Mouse (Mus musculus) cortical plate, adult 2 months (tissue): ENCODE measurements around the gene Arid3b. TPM values are rescaled to one million over a fixed set of nuclear protein-coding genes. Genes with fewer than 3 reads are reported as not detected.
"Not testable (repeated sequence)": the region's sequence is repeated elsewhere in the genome, so short reads cannot be mapped to it uniquely, and the experiment has no call there.

ENCODE experiments used
- H3K27ac ChIP-seq: fragments of 200-500 bp; 2 replicates; pipeline ENCODE4 v1.5.1; 2012; ENCODE audit warnings: low read length, control low read depth, inconsistent platforms; ENCODE audit not compliant: insufficient read depth
- H3K4me1 ChIP-seq: fragments of 200-500 bp; 2 replicates; pipeline ENCODE4 v1.6.1; 2011; ENCODE audit warnings: low read length; ENCODE audit not compliant: control insufficient read depth, insufficient read depth
- H3K4me3 ChIP-seq: fragments of 200-500 bp; 2 replicates; pipeline ENCODE4 v1.5.1; 2011; ENCODE audit warnings: mild to moderate bottlenecking, low read length, control low read depth; ENCODE audit not compliant: insufficient read depth
- CTCF ChIP-seq: fragments of 200-500 bp; IDR thresholded peaks from 2 replicates; pipeline ENCODE4 v1.5.1; 2011; ENCODE audit warnings: mild to moderate bottlenecking, control low read depth, low read length; ENCODE audit not compliant: insufficient read depth; ENCODE audit errors: extremely low read depth
- POLR2A ChIP-seq: fragments of 200-500 bp; IDR thresholded peaks from 2 replicates; pipeline ENCODE4 v1.6.1; 2011; ENCODE audit warnings: mild to moderate bottlenecking, low read length, control low read depth; ENCODE audit not compliant: insufficient read depth; ENCODE audit errors: extremely low read depth
- polyA plus RNA-seq: library from polyadenylated mRNA; depleted of rRNA; stranded (reverse); fragments of >200 nt; gene quantifications from 2 replicates; pipeline ENCODE4 v1.2.3, GENCODE M21; 2012; rRNA removed

Gene Arid3b
- polyA plus RNA-seq = 7.7 and 8.5 TPM in 2 replicates

- Histone ChIP-seq H3K27ac (peak within 1 kb of the TSS; percentile 49; the same call in 1 of the 2 replicates), H3K4me1 (peaks cover 4% of the 10 kb centered on the region; the same call in 1 of the 2 replicates), H3K4me3 (peak within 1 kb of the TSS; percentile 64)
- no peak for TF ChIP-seq CTCF
- TF ChIP-seq POLR2A = no peak
Observed at GRCm38 (mm10) chr9:57836581-57837170, at the start of gene Arid3b. Arid3b (minus strand) TSS chr9:57836793.

GRCm38 (mm10) chr9:57883413-57883812 lies 46.8 kb upstream of the Arid3b start:
- no peak for TF ChIP-seq POLR2A
- TF ChIP-seq CTCF = no peak
- Histone ChIP-seq H3K4me1 (no peaks in the 10 kb centered on the region), H3K4me3 (no peak overlapping the region), H3K27ac (no peak overlapping the region)

DNA sequence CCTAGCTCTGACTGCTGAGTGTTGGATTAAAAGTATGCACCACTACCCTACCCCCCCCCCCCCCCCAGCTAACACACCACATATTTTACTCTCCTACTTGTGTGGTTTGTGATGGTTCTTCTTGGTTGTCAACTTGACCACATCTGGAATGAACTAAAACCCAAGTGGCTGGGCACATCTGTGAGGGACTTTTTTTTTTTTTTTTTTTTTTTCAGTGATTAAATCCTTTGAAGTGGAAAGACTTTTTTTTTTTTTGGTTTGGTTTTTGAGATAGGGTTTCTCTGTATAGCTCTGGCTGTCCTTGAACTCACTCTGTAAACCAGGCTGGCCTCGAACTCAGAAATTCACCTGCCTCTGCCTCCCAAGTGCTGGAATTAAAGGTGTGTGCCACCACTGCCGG lies 45.2 kb upstream of the Arid3b start:
- not testable (repeated sequence) for H3K27ac ChIP-seq, H3K4me3 ChIP-seq, H3K4me1 ChIP-seq

- H3K4me3 ChIP-seq = no peak overlapping the region
- TF ChIP-seq POLR2A (no peak), CTCF (no peak)
Observed at GRCm38 (mm10) chr9:57880278-57880677, 43.7 kb upstream of the Arid3b start.

DNA sequence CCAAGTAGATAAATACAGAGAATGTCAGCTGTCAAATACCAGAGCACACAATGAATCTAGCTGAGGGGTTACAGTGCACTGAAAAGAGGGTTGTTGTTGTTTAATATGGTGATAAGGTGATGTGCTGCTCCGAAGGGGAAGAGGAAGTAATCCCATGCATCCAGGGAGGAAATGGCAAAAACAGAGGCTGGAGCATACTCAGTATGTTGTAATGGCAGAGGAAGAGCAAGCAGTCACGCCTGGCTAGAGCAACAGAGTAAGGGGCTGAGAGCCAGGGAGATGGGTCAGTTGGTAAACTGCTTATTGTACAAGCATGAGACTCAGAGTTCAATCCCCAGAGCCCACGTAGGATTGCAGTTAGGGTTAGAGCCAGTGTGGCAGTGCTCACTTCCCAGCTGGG lies 42.6 kb upstream of the Arid3b start:
- H3K27ac ChIP-seq = no peak overlapping the region
- TF ChIP-seq POLR2A (no peak), CTCF (no peak)
- H3K4me3 ChIP-seq = no peak overlapping the region
- H3K4me1 ChIP-seq = peaks cover 2% of the 10 kb centered on the region; the same call in 1 of the 2 replicates

More at GRCm38 (mm10) chr9:57880278-57880677, 43.7 kb upstream of the Arid3b start:
- Histone ChIP-seq H3K27ac (no peak overlapping the region), H3K4me1 (no peaks in the 10 kb centered on the region)

DNA sequence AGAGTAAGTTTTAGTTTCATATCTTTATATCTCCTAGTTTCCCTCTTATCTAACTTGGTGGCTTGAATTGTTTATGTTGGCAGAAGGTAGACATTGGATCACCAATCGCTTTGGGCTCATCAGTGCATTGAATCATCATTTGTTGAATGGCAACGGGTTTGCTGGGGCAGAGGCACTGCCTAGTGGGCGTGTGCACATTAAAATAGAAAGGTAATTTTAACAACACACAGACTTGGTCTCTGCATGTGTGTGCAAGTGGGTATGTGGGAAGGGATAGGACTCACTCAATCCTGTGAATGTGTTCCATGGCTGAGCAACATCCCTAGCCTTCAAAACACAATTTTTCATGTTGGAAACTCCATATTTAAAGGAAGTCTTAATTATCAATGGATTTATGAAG lies 38.4 kb upstream of the Arid3b start:
- H3K4me3 ChIP-seq = no peak overlapping the region
- TF ChIP-seq POLR2A (no peak), CTCF (no peak)
- H3K27ac ChIP-seq = no peak overlapping the region
- peaks cover 2% of the 10 kb centered on the region; the same call in 1 of the 2 replicates for H3K4me1 ChIP-seq

DNA sequence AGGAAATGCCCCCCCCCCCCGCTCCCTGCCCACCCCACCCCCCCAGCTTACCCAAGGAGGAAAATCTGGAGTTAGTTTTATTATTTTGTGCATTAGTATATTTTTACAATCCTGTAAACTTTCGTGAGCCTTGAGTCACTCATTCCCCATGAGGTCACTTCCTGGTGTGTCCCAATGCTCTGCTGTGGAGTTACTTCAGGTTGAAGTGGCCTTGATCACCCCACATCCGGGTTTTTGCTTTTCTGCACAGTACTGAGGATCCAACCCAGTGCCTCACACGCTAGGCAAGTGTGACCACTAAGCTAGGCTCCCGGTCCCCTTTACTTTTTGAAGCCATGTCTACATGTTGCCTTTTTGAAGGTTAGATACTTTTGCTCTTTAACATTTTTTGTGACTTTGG lies 37.5 kb upstream of the Arid3b start:
- Histone ChIP-seq H3K4me3 (no peak overlapping the region), H3K4me1 (peaks cover 2% of the 10 kb centered on the region; the same call in 1 of the 2 replicates), H3K27ac (no peak overlapping the region)
- no peak for TF ChIP-seq POLR2A

- Histone ChIP-seq H3K4me1 (peaks cover 4% of the 10 kb centered on the region), H3K27ac (no peak overlapping the region), H3K4me3 (no peak overlapping the region)
- TF ChIP-seq POLR2A = no peak
- no peak for TF ChIP-seq CTCF
Observed at GRCm38 (mm10) chr9:57870273-57870816, 33.8 kb upstream of the Arid3b start.

GRCm38 (mm10) chr9:57868767-57869166 lies 32.2 kb upstream of the Arid3b start:
- H3K27ac ChIP-seq = no peak overlapping the region
- no peak for TF ChIP-seq CTCF
- TF ChIP-seq POLR2A = no peak
- H3K4me1 ChIP-seq = peaks cover 2% of the 10 kb centered on the region; the same call in 1 of the 2 replicates
- no peak overlapping the region for H3K4me3 ChIP-seq

- 0 out of 2 replicates have a peak overlapping the region, but pooled peaks have one; percentile 5 for H3K27ac ChIP-seq
- peaks cover 2% of the 10 kb centered on the region; the same call in 1 of the 2 replicates for H3K4me1 ChIP-seq
- TF ChIP-seq POLR2A (no peak), CTCF (no peak)
- no peak overlapping the region for H3K4me3 ChIP-seq
Observed at GRCm38 (mm10) chr9:57867880-57868279, 31.3 kb upstream of the Arid3b start.

DNA sequence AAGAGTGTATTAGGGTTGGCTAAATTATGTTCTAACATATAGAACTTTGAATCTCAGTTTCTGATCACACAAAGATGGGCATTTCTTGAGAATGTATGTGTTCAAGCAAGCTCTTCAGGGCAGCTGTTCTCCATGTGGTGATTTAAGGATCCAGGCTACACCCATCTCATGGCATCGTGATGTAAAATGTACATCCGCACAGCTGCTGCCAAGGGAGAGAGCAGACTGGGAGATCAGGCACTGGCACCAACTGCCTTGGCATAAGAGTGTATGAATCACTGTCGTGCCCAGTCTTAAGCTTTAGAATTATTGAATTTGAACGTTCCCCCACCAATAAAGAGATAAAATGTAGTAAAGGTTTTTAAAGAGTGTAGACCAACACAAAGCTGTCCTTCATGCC lies 30.6 kb upstream of the Arid3b start:
- Histone ChIP-seq H3K4me3 (no peak overlapping the region), H3K27ac (no peak overlapping the region), H3K4me1 (peaks cover 2% of the 10 kb centered on the region; the same call in 1 of the 2 replicates)
- TF ChIP-seq POLR2A (no peak), CTCF (no peak)
